Mouse (Mus musculus): Measurements from ENCODE around the gene 6030458C11Rik. TPM values are rescaled to one million over a fixed set of nuclear protein-coding genes. Genes with fewer than 3 reads are reported as not detected.

Gene 6030458C11Rik
- polyA plus RNA-seq, 1 experiment from 2014 or later: 40.2 TPM

DNA sequence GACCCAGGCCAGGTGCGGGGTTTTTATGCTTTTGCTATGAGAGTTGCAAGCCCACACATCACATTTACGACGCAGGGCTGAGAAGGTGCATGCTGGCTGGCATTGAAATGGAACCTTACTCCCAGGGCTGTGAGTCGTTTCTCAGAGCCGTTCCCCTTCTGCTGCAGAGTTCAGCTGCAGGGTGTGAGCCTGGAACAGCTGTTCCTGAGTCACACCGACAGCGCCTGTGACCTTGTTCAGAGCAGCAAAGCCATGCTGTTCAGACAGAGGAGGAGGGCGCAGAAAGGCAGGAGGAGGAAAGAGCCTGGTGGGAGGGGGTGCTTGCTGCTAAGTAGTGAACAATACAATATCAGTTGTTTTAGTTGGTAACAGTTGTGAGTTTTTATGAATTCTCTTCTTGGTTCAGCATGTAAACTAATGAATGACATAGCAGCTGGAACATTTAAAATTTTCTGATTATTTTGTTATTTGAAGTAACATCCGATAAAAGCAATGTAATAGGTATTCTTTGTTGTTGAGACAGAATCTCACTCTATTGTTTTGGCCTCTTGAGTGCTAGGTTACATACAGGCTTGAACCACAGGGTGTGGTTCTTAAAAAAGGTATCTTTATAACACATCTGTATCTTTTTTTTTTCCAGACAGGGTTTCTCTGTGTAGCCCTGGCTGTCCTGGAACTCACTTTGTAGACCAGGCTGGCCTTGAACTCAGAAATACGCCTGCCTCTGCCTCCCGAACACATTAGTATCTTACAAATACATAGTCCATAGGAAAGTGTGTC lies 23.9 kb upstream of the 6030458C11Rik start:
- Histone ChIP-seq H3K4me3 (replicated peaks) (no peak overlapping the region), H3K27me3 (no peaks in the 10 kb centered on the region), H3K4me1 (no peaks in the 10 kb centered on the region), H3K9me3 (replicated peaks) (no peaks in the 10 kb centered on the region), H3K9ac (no peak overlapping the region), H3K27ac (replicated peaks) (no peak overlapping the region), H3K36me3 (peaks cover 74% of the 10 kb centered on the region), H3K4me2 (replicated peaks) (no peak overlapping the region)
- no peak for ATAC-seq (ENCODE audit: insufficient number of reproducible peaks, low FRiP score, low TSS enrichment, low read depth)
- 85% methylated on average over 11 of the region's 11 CpGs for WGBS

DNA sequence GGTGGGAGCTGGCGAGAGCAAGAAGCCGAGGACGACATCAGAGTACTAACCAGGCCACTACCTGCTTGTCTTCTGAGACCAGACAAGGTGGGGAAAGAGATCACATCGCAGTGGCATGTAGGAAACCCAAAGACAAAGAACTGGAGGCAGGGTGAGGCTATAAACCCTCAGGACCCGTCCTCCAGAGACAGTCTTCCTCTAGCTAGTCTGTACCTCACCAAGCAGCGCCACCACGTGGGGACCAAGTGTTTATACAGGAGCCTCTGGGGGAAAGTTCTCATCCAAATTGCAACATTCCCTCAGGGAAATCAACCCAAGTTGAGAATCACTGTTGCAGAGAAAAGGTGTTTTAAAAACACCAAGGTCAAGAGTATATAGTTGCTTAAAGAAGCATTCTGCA lies 18.4 kb upstream of the 6030458C11Rik start:
- no peaks in the 10 kb centered on the region for H3K4me1 ChIP-seq
- no peak for ATAC-seq (ENCODE audit: insufficient number of reproducible peaks, low FRiP score, low TSS enrichment, low read depth)
- no peak overlapping the region for H3K9ac ChIP-seq
- WGBS: 82% methylated on average over 7 of the region's 7 CpGs
- no peak overlapping the region for H3K27ac ChIP-seq (replicated peaks)
- H3K4me2 ChIP-seq (replicated peaks): no peak overlapping the region
- peaks cover 82% of the 10 kb centered on the region for H3K36me3 ChIP-seq
- H3K27me3 ChIP-seq: no peaks in the 10 kb centered on the region
- no peaks in the 10 kb centered on the region for H3K9me3 ChIP-seq (replicated peaks)
- no peak overlapping the region for H3K4me3 ChIP-seq (replicated peaks)

DNA sequence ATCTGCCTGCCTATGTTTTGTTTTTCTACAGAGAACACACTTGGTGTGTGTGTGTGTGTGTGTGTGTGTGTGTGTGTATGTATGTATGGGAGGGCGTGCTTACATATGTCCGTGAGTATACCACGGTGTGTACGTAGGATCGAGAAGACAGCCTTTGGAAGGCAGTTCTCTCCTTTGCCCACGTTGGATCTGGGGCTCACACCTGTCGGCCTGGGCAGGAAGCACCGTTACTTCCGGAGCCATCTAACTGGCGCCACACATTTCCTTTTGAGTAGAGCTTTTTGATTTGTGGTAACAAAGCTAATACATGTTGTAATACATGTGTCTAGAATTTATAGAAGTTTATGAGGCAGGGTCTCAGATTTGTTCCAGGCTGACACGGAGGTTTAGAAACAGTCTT lies 16.3 kb upstream of the 6030458C11Rik start:
- Histone ChIP-seq H3K4me3 (replicated peaks) (no peak overlapping the region), H3K4me1 (no peaks in the 10 kb centered on the region), H3K4me2 (replicated peaks) (no peak overlapping the region), H3K9me3 (replicated peaks) (no peaks in the 10 kb centered on the region), H3K27me3 (no peaks in the 10 kb centered on the region), H3K36me3 (peaks cover 81% of the 10 kb centered on the region), H3K27ac (replicated peaks) (no peak overlapping the region), H3K9ac (no peak overlapping the region)
- no peak for ATAC-seq (ENCODE audit: insufficient number of reproducible peaks, low FRiP score, low TSS enrichment, low read depth)
- 94% methylated on average over 11 of the region's 11 CpGs for WGBS

- no peaks in the 10 kb centered on the region for H3K4me1 ChIP-seq
- H3K27ac ChIP-seq (replicated peaks): no peak overlapping the region
- H3K4me3 ChIP-seq (replicated peaks): no peak overlapping the region
- no peaks in the 10 kb centered on the region for H3K27me3 ChIP-seq
- H3K36me3 ChIP-seq: peaks cover 66% of the 10 kb centered on the region
- H3K9me3 ChIP-seq (replicated peaks): no peaks in the 10 kb centered on the region
- no peak overlapping the region for H3K4me2 ChIP-seq (replicated peaks)
- H3K9ac ChIP-seq: no peak overlapping the region
- 93% methylated on average over 24 of the region's 24 CpGs for WGBS
- no peak for ATAC-seq (ENCODE audit: insufficient number of reproducible peaks, low FRiP score, low TSS enrichment, low read depth)
Observed at GRCm38 (mm10) chr15:12834231-12834630, 9.8 kb upstream of the 6030458C11Rik start.

GRCm38 (mm10) chr15:12833385-12833784 lies 8.9 kb upstream of the 6030458C11Rik start:
- Histone ChIP-seq H3K9me3 (replicated peaks) (no peaks in the 10 kb centered on the region), H3K9ac (no peak overlapping the region), H3K36me3 (peaks cover 71% of the 10 kb centered on the region), H3K4me3 (replicated peaks) (no peak overlapping the region), H3K27me3 (no peaks in the 10 kb centered on the region), H3K4me2 (replicated peaks) (no peak overlapping the region), H3K4me1 (no peaks in the 10 kb centered on the region), H3K27ac (replicated peaks) (no peak overlapping the region)
- no peak for ATAC-seq (ENCODE audit: insufficient number of reproducible peaks, low FRiP score, low TSS enrichment, low read depth)
- 97% methylated on average over 31 of the region's 31 CpGs for WGBS

- ATAC-seq (ENCODE audit: insufficient number of reproducible peaks, low FRiP score, low TSS enrichment, low read depth): no peak
- Histone ChIP-seq H3K36me3 (peaks cover 69% of the 10 kb centered on the region), H3K4me1 (no peaks in the 10 kb centered on the region), H3K27ac (replicated peaks) (no peak overlapping the region), H3K9me3 (replicated peaks) (no peaks in the 10 kb centered on the region), H3K4me3 (replicated peaks) (no peak overlapping the region), H3K4me2 (replicated peaks) (no peak overlapping the region), H3K9ac (no peak overlapping the region), H3K27me3 (no peaks in the 10 kb centered on the region)
- 93% methylated on average over 4 of the region's 4 CpGs for WGBS
Observed at GRCm38 (mm10) chr15:12832599-12832998, 8.2 kb upstream of the 6030458C11Rik start.

- H3K36me3 ChIP-seq: peaks cover 53% of the 10 kb centered on the region
Observed at GRCm38 (mm10) chr15:12829878-12830277, 5.4 kb upstream of the 6030458C11Rik start.

GRCm38 (mm10) chr15:12825408-12825807 lies 959 bp upstream of the 6030458C11Rik start:
- peak overlapping the region; percentile 81 for H3K9ac ChIP-seq
- no peaks in the 10 kb centered on the region for H3K27me3 ChIP-seq
- peak overlapping the region; percentile 71 for H3K4me2 ChIP-seq (replicated peaks)
- no peak overlapping the region for H3K27ac ChIP-seq (replicated peaks)
- H3K36me3 ChIP-seq: peaks cover 42% of the 10 kb centered on the region
- H3K4me3 ChIP-seq (replicated peaks): peak overlapping the region; percentile 97
- ATAC-seq (ENCODE audit: insufficient number of reproducible peaks, low FRiP score, low TSS enrichment, low read depth): no peak
- H3K4me1 ChIP-seq: peaks cover 14% of the 10 kb centered on the region
- no peaks in the 10 kb centered on the region for H3K9me3 ChIP-seq (replicated peaks)
- WGBS: 54% methylated on average over 12 of the region's 12 CpGs

More at GRCm38 (mm10) chr15:12829878-12830277, 5.4 kb upstream of the 6030458C11Rik start:
- 89% methylated on average over 3 of the region's 3 CpGs for WGBS
- peaks cover 14% of the 10 kb centered on the region for H3K4me1 ChIP-seq
- H3K9ac ChIP-seq: no peak overlapping the region
- no peaks in the 10 kb centered on the region for H3K27me3 ChIP-seq
- no peak overlapping the region for H3K4me2 ChIP-seq (replicated peaks)
- H3K27ac ChIP-seq (replicated peaks): no peak overlapping the region
- no peaks in the 10 kb centered on the region for H3K9me3 ChIP-seq (replicated peaks)
- no peak overlapping the region for H3K4me3 ChIP-seq (replicated peaks)
- no peak for ATAC-seq (ENCODE audit: insufficient number of reproducible peaks, low FRiP score, low TSS enrichment, low read depth)

DNA sequence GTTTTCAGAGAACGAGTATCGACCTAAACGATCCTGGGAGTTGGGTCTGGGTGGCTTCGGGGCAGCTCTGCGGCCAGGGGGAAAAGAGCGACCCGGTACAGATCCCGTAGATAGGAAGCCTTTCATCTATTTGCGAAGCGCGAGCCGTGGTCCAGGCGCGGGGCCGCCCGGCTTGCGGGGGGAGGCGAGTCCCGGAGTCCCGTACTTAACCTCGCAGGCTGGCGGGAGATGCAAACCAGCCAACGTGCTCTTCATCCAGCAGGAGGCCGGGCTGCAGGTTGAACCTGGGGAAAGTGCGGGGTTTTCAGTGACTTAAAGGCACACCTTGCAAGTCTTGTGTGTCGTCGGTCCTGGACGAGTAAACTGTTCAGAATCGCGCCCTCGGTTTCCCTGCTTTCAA lies 516 bp upstream of the 6030458C11Rik start:
- Histone ChIP-seq H3K4me3 (replicated peaks) (peak overlapping the region; percentile 97), H3K27me3 (no peaks in the 10 kb centered on the region), H3K9me3 (replicated peaks) (no peaks in the 10 kb centered on the region), H3K4me1 (peaks cover 14% of the 10 kb centered on the region), H3K36me3 (peaks cover 42% of the 10 kb centered on the region), H3K9ac (peak overlapping the region; percentile 81), H3K27ac (replicated peaks) (peak overlapping the region; percentile 48; the same call in 1 of the 2 replicates), H3K4me2 (replicated peaks) (peak overlapping the region; percentile 71)
- no peak; the same call in 1 of the 2 replicates for ATAC-seq (ENCODE audit: insufficient number of reproducible peaks, low FRiP score, low TSS enrichment, low read depth)
- WGBS: under 1% methylated on average over 31 of the region's 31 CpGs

DNA sequence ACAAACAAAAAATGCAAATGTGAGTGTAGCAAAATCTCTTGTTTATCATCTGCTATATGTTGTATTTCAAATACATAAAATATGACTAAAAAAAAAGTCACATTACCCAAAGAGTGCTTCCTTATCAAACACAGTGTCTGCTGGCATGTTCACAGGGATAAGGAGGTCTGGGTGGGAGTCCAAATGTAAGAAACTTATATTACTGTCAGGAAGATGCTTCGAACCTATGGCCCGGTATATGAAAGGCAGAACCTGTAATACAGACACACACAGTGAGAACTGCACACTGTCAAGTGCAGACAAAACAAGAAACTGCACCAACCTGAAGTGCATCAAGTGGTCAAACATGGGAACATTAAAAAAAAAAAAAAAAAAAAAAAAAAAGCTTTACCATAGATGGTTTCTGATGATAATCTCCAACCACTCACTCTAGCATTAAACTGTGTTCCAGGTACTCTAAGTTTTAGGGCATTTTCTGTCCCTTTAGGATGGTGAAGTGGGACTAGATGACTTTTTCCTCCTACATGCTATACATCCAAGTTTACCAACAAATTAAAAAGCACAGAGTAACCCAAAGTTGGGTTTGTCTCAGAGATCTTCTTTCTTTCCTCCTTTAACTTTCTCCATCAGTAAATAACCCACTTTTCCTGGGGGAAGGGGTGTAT lies 862 bp downstream of the 6030458C11Rik start:
- H3K9me3 ChIP-seq (replicated peaks): no peaks in the 10 kb centered on the region
- peak overlapping the region; percentile 97 for H3K4me3 ChIP-seq (replicated peaks)
- peaks cover 14% of the 10 kb centered on the region for H3K4me1 ChIP-seq
- no peaks in the 10 kb centered on the region for H3K27me3 ChIP-seq
- H3K27ac ChIP-seq (replicated peaks): peak overlapping the region; percentile 60
- H3K36me3 ChIP-seq: peaks cover 43% of the 10 kb centered on the region
- peak overlapping the region; percentile 65 for H3K4me2 ChIP-seq (replicated peaks)
- ATAC-seq (ENCODE audit: insufficient number of reproducible peaks, low FRiP score, low TSS enrichment, low read depth): no peak
- peak overlapping the region; percentile 96 for H3K9ac ChIP-seq
- WGBS: 90% methylated on average over 2 of the region's 2 CpGs

GRCm38 (mm10) chr15:12822416-12823395 lies 1.7 kb downstream of the 6030458C11Rik start:
- WGBS: 58% methylated on average over 9 of the region's 9 CpGs
- Histone ChIP-seq H3K27ac (replicated peaks) (no peak overlapping the region), H3K9me3 (replicated peaks) (no peaks in the 10 kb centered on the region), H3K4me1 (peaks cover 14% of the 10 kb centered on the region), H3K36me3 (peaks cover 45% of the 10 kb centered on the region), H3K27me3 (no peaks in the 10 kb centered on the region), H3K4me2 (replicated peaks) (no peak overlapping the region), H3K9ac (no peak overlapping the region), H3K4me3 (replicated peaks) (no peak overlapping the region)
- no peak for ATAC-seq (ENCODE audit: insufficient number of reproducible peaks, low FRiP score, low TSS enrichment, low read depth)
